Mouse (Mus musculus): ENCODE measurements around the gene Lyrm7. TPM values are rescaled to one million over a fixed set of nuclear protein-coding genes. Genes with fewer than 3 reads are reported as not detected.
"Not testable (repeated sequence)": the region's sequence is repeated elsewhere in the genome, so short reads cannot be mapped to it uniquely, and the experiment has no call there.

The Lyrm7 gene
- polyA plus RNA-seq, 1 experiment from 2014 or later = 12.9 TPM

DNA sequence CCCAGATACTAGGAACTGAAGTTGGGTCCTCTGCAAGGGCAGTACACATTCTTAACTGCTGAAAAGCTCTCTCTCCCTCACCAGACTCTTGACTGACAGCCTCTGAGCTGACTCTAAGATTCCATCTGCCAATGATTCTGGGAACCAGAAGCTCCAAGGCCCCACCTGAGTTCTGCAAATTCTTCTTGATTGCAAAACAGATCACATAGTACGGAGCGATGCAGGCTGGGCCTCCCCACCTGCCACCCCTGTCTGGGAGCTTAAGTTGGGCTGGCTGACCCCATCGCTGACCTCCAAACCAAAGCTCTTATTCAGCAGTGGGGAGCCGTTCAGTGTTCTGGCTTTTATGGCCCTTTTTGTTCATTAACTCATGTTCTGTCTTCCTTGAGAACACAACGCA lies 36.8 kb upstream of the Lyrm7 start:
- H3K4me2 ChIP-seq (replicated peaks) = no peak overlapping the region
- H3K4me1 ChIP-seq = peaks cover 3% of the 10 kb centered on the region; the same call in 1 of the 2 replicates
- ATAC-seq (replicated peaks) = no peak
- H3K36me3 ChIP-seq = no peaks in the 10 kb centered on the region
- no peaks in the 10 kb centered on the region for H3K9me3 ChIP-seq
- H3K27ac ChIP-seq (replicated peaks) = no peak overlapping the region
- H3K9ac ChIP-seq (replicated peaks) = no peak overlapping the region
- H3K4me3 ChIP-seq = no peak overlapping the region
- no peaks in the 10 kb centered on the region for H3K27me3 ChIP-seq
- 56% methylated on average over 5 of the region's 5 CpGs for WGBS

DNA sequence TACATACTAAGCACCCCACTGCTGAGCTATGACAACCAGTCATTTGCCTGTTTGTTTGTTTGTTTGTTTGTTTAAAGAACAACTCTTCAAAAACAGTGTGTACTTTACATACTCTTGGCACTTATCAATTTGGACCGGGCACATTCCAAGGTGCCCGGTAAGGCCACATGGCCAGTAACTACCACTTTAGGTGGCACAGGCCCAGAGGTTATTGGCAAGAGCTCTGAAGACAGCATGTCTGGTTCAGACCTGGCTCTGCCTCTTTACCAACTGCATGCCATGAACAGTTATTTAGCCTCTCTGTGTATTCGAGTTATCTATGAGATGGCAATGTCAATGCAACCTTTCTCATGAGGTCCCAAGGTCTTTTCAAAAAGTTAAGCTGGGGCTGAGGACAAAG lies 35.9 kb upstream of the Lyrm7 start:
- H3K27ac ChIP-seq (replicated peaks); ATAC-seq (replicated peaks); H3K4me1 ChIP-seq; H3K4me3 ChIP-seq; H3K27me3 ChIP-seq; H3K36me3 ChIP-seq; H3K4me2 ChIP-seq (replicated peaks); H3K9ac ChIP-seq (replicated peaks); H3K9me3 ChIP-seq: not testable (repeated sequence)
- 90% methylated on average over 3 of the region's 3 CpGs for WGBS

DNA sequence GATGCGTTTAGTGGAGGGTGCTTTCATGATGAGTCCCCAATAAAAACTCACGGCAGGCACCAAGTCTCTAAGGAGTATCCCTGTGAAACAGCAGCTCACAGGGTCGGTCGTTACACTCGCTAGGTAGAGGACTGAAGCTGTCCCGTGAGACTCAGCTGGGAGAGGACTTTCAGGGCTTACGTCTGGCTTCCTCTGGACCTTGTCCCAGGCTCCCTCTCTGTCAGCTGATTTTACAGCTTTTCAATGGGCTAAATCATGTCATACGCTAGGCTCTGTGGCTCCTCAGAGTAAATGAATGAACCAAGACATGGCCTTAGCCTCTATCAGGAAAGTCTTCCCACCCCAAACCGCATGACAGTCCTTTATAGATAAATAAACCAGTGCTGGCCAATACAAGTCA lies 33.9 kb upstream of the Lyrm7 start:
- no peaks in the 10 kb centered on the region for H3K9me3 ChIP-seq
- no peaks in the 10 kb centered on the region for H3K36me3 ChIP-seq
- no peak overlapping the region for H3K9ac ChIP-seq (replicated peaks)
- no peaks in the 10 kb centered on the region for H3K27me3 ChIP-seq
- no peak overlapping the region for H3K27ac ChIP-seq (replicated peaks)
- WGBS = 66% methylated on average over 9 of the region's 9 CpGs
- ATAC-seq (replicated peaks) = no peak
- no peak overlapping the region for H3K4me2 ChIP-seq (replicated peaks)
- no peak overlapping the region for H3K4me3 ChIP-seq
- H3K4me1 ChIP-seq = no peaks in the 10 kb centered on the region

DNA sequence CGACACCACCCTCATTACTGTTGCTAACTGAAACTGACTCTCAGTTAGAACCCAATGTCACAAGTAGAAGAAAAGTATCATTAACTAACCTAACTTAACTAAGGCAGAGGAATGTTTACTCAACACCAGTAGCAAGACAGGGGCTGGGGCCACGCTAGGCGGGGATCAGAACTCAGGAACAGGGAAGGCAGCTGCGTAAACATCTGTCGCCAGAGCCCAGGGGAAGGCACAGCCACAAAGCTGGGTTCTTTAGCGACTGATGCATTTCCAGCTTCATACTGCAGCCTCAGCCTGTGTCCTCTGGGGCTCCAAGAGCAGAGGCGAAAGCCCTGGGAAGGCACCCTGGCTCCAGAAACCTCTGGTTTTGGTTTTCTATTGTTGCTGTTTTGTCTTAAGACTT lies 31.4 kb upstream of the Lyrm7 start:
- Histone ChIP-seq H3K4me3 (no peak overlapping the region), H3K9ac (replicated peaks) (no peak overlapping the region), H3K27ac (replicated peaks) (no peak overlapping the region), H3K27me3 (no peaks in the 10 kb centered on the region), H3K9me3 (no peaks in the 10 kb centered on the region), H3K4me1 (no peaks in the 10 kb centered on the region), H3K4me2 (replicated peaks) (no peak overlapping the region), H3K36me3 (no peaks in the 10 kb centered on the region)
- no peak for ATAC-seq (replicated peaks)
- WGBS = 71% methylated on average over 7 of the region's 7 CpGs

DNA sequence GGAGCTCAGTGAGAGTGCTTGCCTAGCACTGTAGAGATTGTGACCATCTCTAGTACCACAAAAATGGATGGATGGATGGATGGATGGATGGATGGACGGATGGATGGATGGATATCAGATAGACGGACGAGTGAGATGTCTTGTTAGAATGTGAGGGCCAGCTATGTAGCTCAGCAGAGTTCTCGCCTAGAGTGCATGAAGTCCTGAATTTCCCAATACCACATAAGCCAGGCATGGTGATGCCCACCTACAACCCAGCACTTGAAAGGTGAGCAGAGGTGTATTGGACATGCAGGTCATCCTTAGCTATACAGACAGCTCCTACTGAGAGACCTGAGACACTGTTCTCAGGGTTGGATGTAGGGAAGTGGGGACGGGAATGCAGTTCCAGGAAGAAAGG lies 30.6 kb upstream of the Lyrm7 start:
- Histone ChIP-seq H3K27ac (replicated peaks) (no peak overlapping the region), H3K4me3 (no peak overlapping the region), H3K4me2 (replicated peaks) (no peak overlapping the region), H3K9me3 (no peaks in the 10 kb centered on the region), H3K36me3 (no peaks in the 10 kb centered on the region), H3K27me3 (no peaks in the 10 kb centered on the region), H3K4me1 (no peaks in the 10 kb centered on the region), H3K9ac (replicated peaks) (no peak overlapping the region)
- ATAC-seq (replicated peaks) = no peak
- 87% methylated on average over 5 of the region's 5 CpGs for WGBS

DNA sequence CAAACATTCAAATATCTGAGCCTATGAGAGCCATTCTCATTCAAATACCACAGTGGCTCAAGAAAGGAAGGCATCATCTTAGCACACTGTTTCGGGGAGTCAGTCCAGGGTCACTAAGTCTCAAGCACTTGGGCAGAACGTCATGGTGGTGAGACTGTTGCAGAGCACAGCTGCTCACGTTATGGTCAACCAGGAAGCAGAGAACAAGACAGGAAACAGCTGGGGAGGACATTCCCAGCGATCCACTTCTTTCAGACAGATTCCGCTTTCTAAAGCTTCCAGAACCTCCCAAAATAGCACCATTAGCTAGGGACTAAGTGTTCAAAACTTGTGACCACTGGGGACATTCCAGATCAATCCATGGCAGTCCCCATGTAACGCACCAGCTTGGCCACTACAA lies 27.2 kb upstream of the Lyrm7 start:
- H3K9me3 ChIP-seq = no peaks in the 10 kb centered on the region
- 90% methylated on average over 6 of the region's 6 CpGs for WGBS
- no peak for ATAC-seq (replicated peaks)
- H3K27me3 ChIP-seq = no peaks in the 10 kb centered on the region
- no peak overlapping the region for H3K4me3 ChIP-seq
- H3K27ac ChIP-seq (replicated peaks) = no peak overlapping the region
- H3K36me3 ChIP-seq = no peaks in the 10 kb centered on the region
- no peaks in the 10 kb centered on the region for H3K4me1 ChIP-seq
- no peak overlapping the region for H3K4me2 ChIP-seq (replicated peaks)
- H3K9ac ChIP-seq (replicated peaks) = no peak overlapping the region

DNA sequence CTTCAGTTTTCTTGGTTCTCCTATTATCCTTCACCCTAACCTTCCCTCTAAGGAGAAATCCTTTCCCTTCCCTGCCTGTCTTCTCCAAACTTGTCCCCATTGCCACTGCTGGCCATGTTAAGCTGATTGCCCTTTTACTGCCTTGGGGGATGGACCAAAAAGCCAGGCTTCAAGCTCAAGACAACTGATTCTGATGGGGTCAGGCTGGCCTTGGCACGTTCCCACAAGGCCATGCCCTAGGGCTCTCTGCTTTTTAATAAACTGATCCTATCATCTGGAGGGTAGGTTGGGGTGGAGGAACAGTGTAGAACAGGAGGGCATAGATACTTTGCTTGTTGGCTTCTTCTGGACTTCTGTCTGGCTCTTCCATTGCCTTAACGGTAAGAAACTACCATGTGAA lies 24.7 kb upstream of the Lyrm7 start:
- no peaks in the 10 kb centered on the region for H3K36me3 ChIP-seq
- H3K4me1 ChIP-seq = no peaks in the 10 kb centered on the region
- H3K4me2 ChIP-seq (replicated peaks) = no peak overlapping the region
- H3K9me3 ChIP-seq = no peaks in the 10 kb centered on the region
- no peak overlapping the region for H3K4me3 ChIP-seq
- no peak for ATAC-seq (replicated peaks)
- WGBS = 83% methylated on average over 2 of the region's 2 CpGs
- H3K27ac ChIP-seq (replicated peaks) = no peak overlapping the region
- no peaks in the 10 kb centered on the region for H3K27me3 ChIP-seq
- H3K9ac ChIP-seq (replicated peaks) = no peak overlapping the region

DNA sequence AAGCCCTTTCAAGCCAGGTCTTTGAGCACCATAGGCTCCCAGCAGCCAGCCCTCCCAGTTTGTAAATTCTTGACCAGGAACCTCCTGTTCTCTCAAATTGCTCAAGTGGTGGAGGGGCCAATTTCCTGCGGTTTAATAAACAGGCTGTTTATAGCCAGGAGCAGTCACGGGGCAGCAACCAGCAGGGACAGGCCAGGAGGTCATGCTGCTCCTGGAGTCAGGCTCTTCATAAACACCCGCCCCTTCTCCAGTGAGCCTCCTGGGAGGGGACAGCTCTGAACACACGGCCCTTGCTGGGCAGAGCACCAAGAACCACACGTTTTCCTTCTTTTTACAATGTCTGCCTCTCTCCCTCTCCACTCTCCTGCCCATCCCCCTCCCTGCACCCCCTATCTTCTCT lies 24.2 kb upstream of the Lyrm7 start:
- H3K4me1 ChIP-seq = no peaks in the 10 kb centered on the region
- ATAC-seq (replicated peaks) = no peak

DNA sequence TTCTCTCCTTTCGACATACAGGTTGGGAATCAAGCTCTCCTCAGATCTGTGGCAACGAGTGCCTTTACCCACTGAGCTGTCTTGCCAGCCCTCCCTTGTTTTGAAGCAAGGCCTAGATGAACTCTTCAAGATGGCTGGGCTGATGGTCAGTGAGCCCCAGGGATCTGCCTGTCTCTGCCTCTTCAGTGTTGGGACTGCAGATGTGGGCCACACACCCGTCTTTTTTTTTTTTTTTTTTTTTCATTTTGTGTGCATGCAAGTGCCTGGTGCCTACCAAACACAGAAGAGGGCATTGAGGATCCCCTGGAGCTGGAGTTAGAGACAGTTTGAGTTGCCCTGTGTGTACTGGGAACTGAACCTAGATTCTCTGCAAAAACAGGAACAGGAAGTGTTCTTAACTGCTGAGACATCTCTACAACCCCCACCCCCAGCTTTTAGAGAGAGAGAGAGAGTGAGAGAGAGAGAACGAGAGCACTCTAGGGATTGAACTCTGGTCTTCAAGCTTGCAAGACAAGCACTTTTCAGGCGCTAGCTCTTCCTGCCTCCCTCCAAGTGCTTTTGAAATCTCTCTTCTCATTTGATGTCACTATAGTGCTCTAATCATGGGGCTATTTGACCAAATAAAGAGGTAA lies 23.6 kb upstream of the Lyrm7 start:
- H3K36me3 ChIP-seq = no peaks in the 10 kb centered on the region
- H3K9me3 ChIP-seq = no peaks in the 10 kb centered on the region
- no peak overlapping the region for H3K4me3 ChIP-seq
- no peak overlapping the region for H3K9ac ChIP-seq (replicated peaks)
- H3K27me3 ChIP-seq = no peaks in the 10 kb centered on the region
- no peak overlapping the region for H3K4me2 ChIP-seq (replicated peaks)
- no peak overlapping the region for H3K27ac ChIP-seq (replicated peaks)
- WGBS = 80% methylated on average over 5 of the region's 5 CpGs
- ATAC-seq (replicated peaks) = no peak
- no peaks in the 10 kb centered on the region for H3K4me1 ChIP-seq

More for the DNA sequence above, 24.2 kb upstream of the Lyrm7 start:
- 45% methylated on average over 5 of the region's 5 CpGs for WGBS
- Histone ChIP-seq H3K4me3 (no peak overlapping the region), H3K36me3 (no peaks in the 10 kb centered on the region), H3K27ac (replicated peaks) (no peak overlapping the region), H3K27me3 (no peaks in the 10 kb centered on the region), H3K9me3 (no peaks in the 10 kb centered on the region), H3K4me2 (replicated peaks) (no peak overlapping the region), H3K9ac (replicated peaks) (no peak overlapping the region)

DNA sequence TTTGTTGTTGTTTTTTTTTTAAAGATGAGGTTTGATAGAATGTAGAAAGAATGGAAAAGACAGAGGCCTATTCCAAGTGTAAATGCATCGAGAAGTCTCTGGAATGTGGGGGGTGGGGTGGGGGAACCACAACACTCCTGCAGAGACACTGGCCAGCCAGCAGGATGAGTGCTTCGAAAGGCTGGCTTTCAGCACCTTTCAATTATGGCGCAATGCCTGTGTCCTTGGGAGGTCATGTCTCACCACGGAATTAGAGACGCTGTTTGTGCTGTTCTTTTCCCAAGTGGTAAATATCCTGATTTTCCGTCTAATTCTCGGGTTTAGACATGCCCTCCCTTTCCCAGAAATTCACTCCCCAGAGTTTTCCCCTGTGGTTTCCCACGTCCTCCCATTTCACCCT lies 22.0 kb upstream of the Lyrm7 start:
- Histone ChIP-seq H3K27ac (replicated peaks) (no peak overlapping the region), H3K9ac (replicated peaks) (no peak overlapping the region), H3K9me3 (no peaks in the 10 kb centered on the region), H3K36me3 (no peaks in the 10 kb centered on the region), H3K4me2 (replicated peaks) (no peak overlapping the region), H3K27me3 (no peaks in the 10 kb centered on the region), H3K4me3 (no peak overlapping the region), H3K4me1 (no peaks in the 10 kb centered on the region)
- ATAC-seq (replicated peaks) = no peak
- 58% methylated on average over 8 of the region's 8 CpGs for WGBS

DNA sequence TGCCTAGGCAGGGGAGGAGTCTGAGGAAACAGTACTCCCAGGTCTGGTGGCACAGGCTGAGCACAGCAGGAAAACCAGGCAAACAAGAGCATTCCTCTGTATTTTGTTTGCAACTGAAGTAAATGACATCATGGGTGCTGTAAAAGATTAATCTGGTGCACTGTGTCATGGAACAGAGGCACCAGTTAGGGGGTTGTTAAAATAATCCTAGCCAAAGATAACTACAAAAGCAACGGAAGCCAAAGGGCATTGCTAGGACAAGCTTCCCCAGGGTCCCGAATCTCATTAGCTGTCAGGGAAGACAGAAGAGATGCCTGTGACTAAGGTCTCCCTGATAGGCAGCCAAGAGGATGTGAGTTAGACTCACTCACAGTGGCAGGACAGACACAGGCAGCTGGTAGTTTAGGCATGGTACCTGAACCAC lies 20.3 kb upstream of the Lyrm7 start:
- Histone ChIP-seq H3K4me1 (no peaks in the 10 kb centered on the region), H3K9ac (replicated peaks) (no peak overlapping the region), H3K4me2 (replicated peaks) (no peak overlapping the region), H3K36me3 (no peaks in the 10 kb centered on the region), H3K27ac (replicated peaks) (no peak overlapping the region), H3K4me3 (no peak overlapping the region), H3K9me3 (no peaks in the 10 kb centered on the region), H3K27me3 (no peaks in the 10 kb centered on the region)
- no peak for ATAC-seq (replicated peaks)
- 7% methylated on average over 2 of the region's 2 CpGs for WGBS

DNA sequence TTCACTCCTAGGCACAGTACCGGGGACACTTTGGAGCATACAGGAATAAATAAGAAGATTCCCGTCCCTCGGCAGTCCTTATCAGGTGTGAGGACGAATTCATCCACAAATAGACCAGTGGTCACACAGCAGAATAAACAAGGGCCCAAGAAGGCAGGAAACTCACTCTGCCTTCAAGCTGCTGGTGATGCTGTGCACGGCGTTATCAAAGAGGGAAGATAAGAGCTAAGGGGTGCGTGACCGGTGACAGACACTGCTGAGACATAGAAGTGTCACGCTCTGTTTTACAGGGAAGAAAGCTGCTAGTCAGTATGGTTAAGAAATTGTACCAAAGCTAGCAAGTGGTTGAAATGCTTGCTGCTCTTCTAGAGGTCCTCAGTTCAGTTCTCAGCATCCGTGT lies 19.2 kb upstream of the Lyrm7 start:
- no peak overlapping the region for H3K4me3 ChIP-seq
- H3K27ac ChIP-seq (replicated peaks) = no peak overlapping the region
- no peaks in the 10 kb centered on the region; the same call in 1 of the 2 replicates for H3K36me3 ChIP-seq
- ATAC-seq (replicated peaks) = no peak
- H3K4me1 ChIP-seq = no peaks in the 10 kb centered on the region
- H3K27me3 ChIP-seq = no peaks in the 10 kb centered on the region
- H3K9ac ChIP-seq (replicated peaks) = no peak overlapping the region
- 90% methylated on average over 10 of the region's 10 CpGs for WGBS
- H3K4me2 ChIP-seq (replicated peaks) = no peak overlapping the region
- no peaks in the 10 kb centered on the region for H3K9me3 ChIP-seq

DNA sequence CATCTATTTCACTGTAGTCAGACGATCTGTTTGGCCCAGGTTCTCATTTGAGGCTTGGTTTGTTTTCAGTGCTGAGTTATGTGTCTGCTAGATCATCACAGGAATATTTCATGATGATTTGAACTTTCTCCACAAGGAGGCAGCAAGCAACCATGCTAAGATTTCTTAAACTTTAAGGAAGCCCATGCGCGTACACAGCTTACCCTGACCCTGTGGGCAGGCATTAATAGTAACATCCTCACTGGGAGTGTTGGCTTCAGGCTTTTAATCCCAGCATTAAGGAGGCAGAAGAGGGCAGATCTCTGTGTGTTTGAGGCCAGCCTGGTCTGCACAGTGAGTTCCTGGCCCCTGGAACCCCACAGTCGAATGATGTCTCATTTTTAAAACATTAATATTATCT lies 18.7 kb upstream of the Lyrm7 start:
- no peaks in the 10 kb centered on the region for H3K27me3 ChIP-seq
- H3K4me2 ChIP-seq (replicated peaks) = no peak overlapping the region
- no peaks in the 10 kb centered on the region for H3K4me1 ChIP-seq
- peaks cover under 1% of the 10 kb centered on the region for H3K36me3 ChIP-seq
- no peak overlapping the region for H3K4me3 ChIP-seq
- H3K9me3 ChIP-seq = no peaks in the 10 kb centered on the region
- no peak overlapping the region for H3K9ac ChIP-seq (replicated peaks)
- peak; percentile 38; the same call in 1 of the 2 replicates for ATAC-seq (replicated peaks)
- no peak overlapping the region for H3K27ac ChIP-seq (replicated peaks)
- WGBS = 36% methylated on average over 4 of the region's 4 CpGs

Measured in forebrain, embryonic 15.5 days (tissue).